Mouse (Mus musculus) bone marrow macrophage, adult 2 months (primary cell): ENCODE data around the gene Sdf2. TPM values are rescaled to one million over a fixed set of nuclear protein-coding genes. Genes with fewer than 3 reads are reported as not detected.

Source experiments
- H3K27ac ChIP-seq: 2 replicates; pipeline ENCODE4 v1.5.1; 2012; ENCODE audit warnings: low read depth, low read length; ENCODE audit not compliant: insufficient read depth
- H3K4me1 ChIP-seq: 2 replicates; pipeline ENCODE4 v1.6.1; 2012; ENCODE audit warnings: low read length; ENCODE audit not compliant: control insufficient read depth, insufficient read depth
- H3K4me3 ChIP-seq: 2 replicates; pipeline ENCODE4 v1.5.1; 2012; ENCODE audit warnings: mild to moderate bottlenecking, low read length, moderate library complexity; ENCODE audit not compliant: insufficient read depth
- CTCF ChIP-seq: IDR thresholded peaks from 2 replicates; pipeline ENCODE4 v1.5.1; 2012; ENCODE audit warnings: low read depth, mild to moderate bottlenecking, low read length, moderate library complexity
- POLR2A ChIP-seq: IDR thresholded peaks from 2 replicates; pipeline ENCODE4 v1.6.1; 2012; ENCODE audit warnings: mild to moderate bottlenecking, low read depth, low read length, borderline replicate concordance
- polyA plus RNA-seq: library from polyadenylated mRNA; stranded (reverse); fragments of >200 nt; gene quantifications from 2 replicates; pipeline ENCODE4 v1.2.4, GENCODE M21; 2012; ENCODE audit not compliant: missing spikeins, insufficient read depth, insufficient read length

Sdf2 gene
- polyA plus RNA-seq, 1 experiment: 83.1 TPM

DNA sequence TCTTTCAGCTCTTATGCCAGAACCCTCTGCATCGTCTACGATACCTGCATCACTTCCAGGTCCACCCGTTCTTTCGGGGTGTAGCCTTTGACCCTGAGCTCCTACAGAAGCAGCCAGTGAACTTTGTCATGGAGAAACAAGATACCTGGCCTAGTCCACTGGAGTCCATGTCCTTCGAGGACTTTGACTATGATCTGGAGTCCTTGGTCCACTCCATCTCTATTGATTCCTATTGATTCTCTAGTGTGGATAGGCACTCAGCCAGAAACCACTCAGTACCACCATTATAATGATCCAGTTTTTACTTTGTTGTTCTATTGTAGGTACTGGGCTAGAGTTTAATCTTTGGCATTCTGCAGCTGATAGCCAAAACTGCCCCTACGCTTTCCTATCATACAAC, 49.0 kb downstream of the Sdf2 start:
- Histone ChIP-seq H3K4me3 (no peak overlapping the region), H3K27ac (no peak overlapping the region), H3K4me1 (no peaks in the 10 kb centered on the region)
- no peak for TF ChIP-seq POLR2A
- no peak for TF ChIP-seq CTCF

DNA sequence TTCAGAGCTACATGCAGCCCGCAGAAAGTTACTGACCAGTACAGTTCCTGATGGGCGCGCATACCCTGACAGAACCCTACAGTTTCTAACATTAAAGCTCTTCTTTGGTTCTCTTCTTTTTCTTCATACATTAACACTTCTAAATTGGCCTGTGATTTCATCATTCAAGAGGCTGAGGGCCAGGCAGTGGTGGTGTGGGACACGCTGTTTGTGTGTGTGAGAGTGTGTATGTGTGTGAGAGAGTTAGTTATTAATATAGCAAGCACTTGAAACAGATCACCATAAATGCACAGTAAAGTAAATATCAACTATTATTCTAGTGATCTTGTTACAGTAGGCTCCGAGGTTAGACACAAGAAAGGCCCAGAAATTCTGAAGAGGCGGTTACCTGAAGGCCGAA, 55.4 kb downstream of the Sdf2 start:
- Histone ChIP-seq H3K27ac (no peak overlapping the region), H3K4me3 (peak overlapping the region; percentile 47), H3K4me1 (peaks cover 15% of the 10 kb centered on the region)
- TF ChIP-seq POLR2A (no peak), CTCF (no peak)

DNA sequence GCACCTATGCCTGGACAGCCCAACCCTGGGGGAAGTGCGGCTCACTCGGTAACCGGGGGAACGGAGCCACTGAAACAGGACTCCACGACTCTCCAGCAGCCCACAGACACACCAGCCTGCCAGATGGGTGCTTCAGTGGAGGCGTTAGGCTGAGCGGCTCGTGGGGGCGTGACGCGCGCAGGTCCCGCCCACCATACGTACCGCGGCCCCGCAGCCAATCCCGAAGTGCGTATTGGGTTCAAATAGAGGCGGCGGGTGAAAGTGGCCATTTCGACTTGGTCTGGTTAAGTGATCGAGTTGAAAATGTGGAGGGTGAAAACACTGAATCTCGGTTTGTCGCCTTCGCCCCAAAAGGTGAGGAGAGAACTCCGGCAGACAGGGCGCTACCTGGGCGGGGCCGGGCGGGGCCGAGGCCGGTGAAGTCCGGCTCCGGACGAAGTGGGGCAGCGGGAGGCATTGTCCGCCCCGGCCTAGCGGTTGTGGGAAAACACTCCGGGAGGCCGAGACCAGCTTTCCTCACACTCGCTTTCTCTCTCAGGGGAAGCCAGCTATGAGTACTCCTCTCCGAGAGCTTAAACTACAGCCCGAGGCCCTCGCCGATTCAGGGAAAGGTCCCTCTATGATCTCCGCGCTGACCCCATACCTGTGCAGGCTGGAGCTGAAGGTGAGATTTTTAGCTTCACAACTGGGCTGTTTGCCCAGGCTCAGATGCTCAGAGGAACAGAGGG, 56.0 kb downstream of the Sdf2 start, which contains the start of gene Spag5:
Spag5 (plus strand) TSS at position 173 of the 728 bp plus-strand sequence.
- TF ChIP-seq CTCF (0 out of 2 replicates have a peak, but pooled peaks have one; percentile 7), POLR2A (no peak)
- peaks cover 18% of the 10 kb centered on the region for H3K4me1 ChIP-seq
- H3K4me3 ChIP-seq: peak within 1 kb of the TSS; percentile 91
- H3K27ac ChIP-seq: peak within 1 kb of the TSS; percentile 15; the same call in 1 of the 2 replicates

Other genes starting within 250 kb of the Sdf2 start
- gene Dhrs13, start 213.5 kb upstream of the Sdf2 start, polyA plus RNA-seq: 2.8 and 3.5 TPM in 2 replicates
- 59.0 and 64.0 TPM in 2 replicates for gene Flot2, start 207.8 kb upstream of the Sdf2 start, polyA plus RNA-seq
- 18.4 and 19.5 TPM in 2 replicates for gene Eral1, start 165.4 kb upstream of the Sdf2 start, polyA plus RNA-seq
- gene Fam222b, start 151.1 kb upstream of the Sdf2 start, polyA plus RNA-seq: 9.7 and 11.4 TPM in 2 replicates
- gene Traf4, start 80.2 kb upstream of the Sdf2 start, polyA plus RNA-seq: 0.68 TPM in 1 of 2 replicates, not detected in the other
- 4.8 and 5.2 TPM in 2 replicates for gene Nek8, start 69.1 kb upstream of the Sdf2 start, polyA plus RNA-seq
- 2.2 and 2.5 TPM in 2 replicates for gene Tlcd1, start 69.0 kb upstream of the Sdf2 start, polyA plus RNA-seq
- 867 and 1,013 TPM in 2 replicates for gene Rpl23a, start 62.2 kb upstream of the Sdf2 start, polyA plus RNA-seq
- 28.8 and 30.5 TPM in 2 replicates for gene Rab34, start 57.3 kb upstream of the Sdf2 start, polyA plus RNA-seq
- 0.92 TPM in 1 of 2 replicates, not detected in the other for gene Proca1, start 52.4 kb upstream of the Sdf2 start, polyA plus RNA-seq
- gene Supt6, start 241 bp downstream of the Sdf2 start, polyA plus RNA-seq: 33.6 and 39.1 TPM in 2 replicates
- 168 and 187 TPM in 2 replicates for gene 2610507B11Rik, start 16.0 kb downstream of the Sdf2 start, polyA plus RNA-seq
- 3.5 and 4.4 TPM in 2 replicates for gene BC030499, start 45.1 kb downstream of the Sdf2 start, polyA plus RNA-seq
- gene Spag5, start 55.8 kb downstream of the Sdf2 start, polyA plus RNA-seq: 19.3 and 28.1 TPM in 2 replicates
- gene Aldoc, start 77.2 kb downstream of the Sdf2 start, polyA plus RNA-seq: 21.9 and 31.0 TPM in 2 replicates
- 80.8 and 85.9 TPM in 2 replicates for gene Pigs, start 82.7 kb downstream of the Sdf2 start, polyA plus RNA-seq
- gene Unc119, start 97.7 kb downstream of the Sdf2 start, polyA plus RNA-seq: 35.5 and 38.5 TPM in 2 replicates
- not detected in 2 replicates for gene Foxn1, start 140.8 kb downstream of the Sdf2 start, polyA plus RNA-seq
- 0.99 and 1.2 TPM in 2 replicates for gene Slc13a2, start 176.5 kb downstream of the Sdf2 start, polyA plus RNA-seq
- gene Slc46a1, start 220.0 kb downstream of the Sdf2 start, polyA plus RNA-seq: 9.1 and 9.7 TPM in 2 replicates